Mouse (Mus musculus) lung, postnatal 4 days (tissue): ENCODE measurements around the gene Aagab.
A peak's percentile ranks its signal among the peaks of the same experiment; 100 is the strongest.

ENCODE experiments used
- DNase-seq, 2 experiments: peaks; one replicate each; pipeline ENCODE4 v3.0.0; 2021

The Aagab gene

DNA sequence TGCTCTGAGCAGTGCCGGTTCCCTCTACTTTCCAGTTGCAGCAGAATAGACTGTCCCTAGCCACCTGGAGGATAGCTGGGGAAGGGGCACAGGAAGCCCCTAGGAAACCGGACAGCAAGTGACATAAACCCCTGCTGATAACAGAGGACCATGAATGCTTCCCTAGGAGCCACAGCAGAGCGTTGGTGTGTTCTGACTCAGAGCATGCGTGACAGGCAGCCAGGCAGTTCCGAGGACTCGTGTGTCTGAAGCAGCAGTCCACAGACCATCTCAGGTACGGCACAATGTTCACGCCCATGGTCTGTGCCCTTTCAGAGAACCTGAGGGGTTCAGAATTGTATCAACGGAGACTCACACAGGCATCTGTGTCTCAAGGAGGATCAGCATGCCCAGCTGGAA is 46.1 kb downstream of the Aagab start:
- DNase-seq, result no peak

DNA sequence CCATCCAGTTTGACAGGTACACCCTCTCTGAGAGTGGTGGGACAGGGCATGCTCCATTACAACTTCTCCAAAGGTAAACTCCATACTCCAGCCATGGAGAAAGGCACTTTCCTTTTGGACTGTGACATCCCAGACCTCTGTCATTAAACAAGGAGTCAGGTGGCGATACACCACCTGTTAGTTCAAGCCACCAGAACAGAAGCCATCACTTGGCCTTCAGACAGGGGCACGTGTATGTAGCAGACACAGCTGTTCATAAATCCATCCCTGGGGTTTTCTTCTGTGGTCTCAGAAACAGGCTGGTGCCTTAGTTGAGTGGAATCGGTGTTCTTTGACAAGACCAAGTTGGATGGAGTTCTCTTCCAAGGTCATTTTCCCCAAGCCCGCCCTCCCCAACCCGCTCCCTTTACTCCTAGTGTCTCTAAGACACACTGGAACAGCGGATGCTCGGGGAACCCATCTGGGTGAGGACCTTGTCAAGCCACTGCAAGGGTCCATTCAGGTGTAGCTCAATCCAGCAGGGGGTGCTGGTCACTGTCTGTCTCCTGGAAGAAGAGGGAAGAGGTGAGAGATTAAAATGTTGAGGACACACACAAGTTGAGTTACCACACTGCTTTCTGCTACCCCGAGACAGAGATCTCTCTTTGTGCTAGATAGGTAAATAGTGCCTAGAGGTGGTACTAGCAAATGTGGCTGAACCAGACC is 47.5 kb downstream of the Aagab start:
- DNase-seq, result peak in 1 of 2 experiments; percentile 61

DNA sequence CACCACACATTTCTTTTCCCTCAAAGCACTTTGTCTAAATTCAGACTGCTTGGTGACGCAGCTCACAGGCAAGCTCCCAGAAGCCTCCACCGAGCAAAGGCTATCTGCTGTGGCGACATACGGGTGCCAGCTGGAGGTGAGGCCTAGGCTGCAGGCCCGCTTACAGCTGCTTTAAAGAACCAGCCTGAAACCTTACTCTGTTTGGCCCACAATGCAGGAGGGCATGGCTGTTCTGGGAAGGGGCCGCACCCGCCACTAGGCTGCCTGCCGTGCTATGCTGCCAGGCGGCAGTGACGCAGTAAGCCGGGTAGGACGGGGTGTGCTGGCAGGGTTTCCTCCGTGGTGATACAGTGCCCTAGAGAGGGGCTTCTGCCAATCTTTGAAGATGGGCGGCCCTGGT is 48.4 kb downstream of the Aagab start:
- DNase-seq, result peak in 1 of 2 experiments; percentile 72

DNA sequence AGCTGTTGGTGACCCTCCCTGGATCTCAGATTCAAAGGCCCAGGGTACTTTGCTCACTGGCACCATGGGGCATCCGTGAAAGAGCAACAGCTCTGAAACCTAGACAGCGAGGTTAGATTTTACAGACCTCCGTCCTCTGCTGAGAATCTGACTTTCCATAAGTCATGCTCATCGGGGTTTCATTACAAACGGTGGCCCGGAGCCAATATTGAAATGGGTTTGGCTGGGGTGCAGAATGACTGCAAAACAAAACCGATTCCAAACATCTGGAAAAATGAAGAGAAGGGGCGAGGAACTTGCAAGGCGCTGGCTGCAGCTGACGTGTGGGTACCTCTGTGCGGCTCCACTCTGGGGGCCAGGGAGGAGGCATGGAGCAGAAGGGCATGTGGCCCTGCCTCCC is 49.1 kb downstream of the Aagab start:
- peak; percentile 63 to 78 for DNase-seq

DNA sequence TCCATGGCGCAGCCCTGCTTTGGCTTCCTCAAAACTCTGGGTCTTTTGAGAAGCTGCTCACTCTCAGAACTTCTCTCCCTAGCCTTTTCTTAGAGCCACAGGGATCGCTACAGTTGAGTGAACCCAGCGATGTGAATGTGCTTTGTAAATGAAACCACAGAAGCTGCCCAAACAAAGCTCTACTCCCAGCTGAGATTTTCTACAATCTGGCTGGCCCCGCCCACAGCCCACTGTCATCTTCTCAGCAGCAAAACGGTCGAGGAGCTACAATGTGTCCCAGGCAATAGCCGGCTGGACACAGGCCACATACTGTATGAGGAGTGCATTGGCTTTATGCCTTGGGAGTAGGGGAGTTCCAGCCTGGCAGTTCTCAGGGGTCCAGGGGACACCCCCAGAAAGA is 51.2 kb downstream of the Aagab start:
- peak; percentile 54 to 77 for DNase-seq

DNA sequence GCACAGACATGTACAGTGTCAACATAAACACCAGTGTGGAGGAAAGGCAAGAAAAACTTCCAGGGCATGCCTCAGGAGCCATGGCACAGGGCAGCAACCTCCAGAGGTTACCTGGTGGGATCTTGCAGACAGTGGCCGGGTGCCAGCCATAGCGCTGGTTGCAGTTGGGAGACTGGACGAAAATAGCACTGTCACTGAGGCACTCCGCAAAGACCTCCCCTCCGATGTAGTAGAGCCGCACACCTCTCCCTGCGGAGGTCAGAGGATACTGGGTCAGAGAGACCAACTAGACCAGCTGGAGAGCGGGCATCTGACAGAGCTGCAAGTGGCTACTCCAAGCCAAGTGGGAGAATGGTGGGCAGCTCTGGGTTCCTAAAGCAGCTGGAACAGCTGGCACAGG is 52.1 kb downstream of the Aagab start:
- DNase-seq, result no peak

DNA sequence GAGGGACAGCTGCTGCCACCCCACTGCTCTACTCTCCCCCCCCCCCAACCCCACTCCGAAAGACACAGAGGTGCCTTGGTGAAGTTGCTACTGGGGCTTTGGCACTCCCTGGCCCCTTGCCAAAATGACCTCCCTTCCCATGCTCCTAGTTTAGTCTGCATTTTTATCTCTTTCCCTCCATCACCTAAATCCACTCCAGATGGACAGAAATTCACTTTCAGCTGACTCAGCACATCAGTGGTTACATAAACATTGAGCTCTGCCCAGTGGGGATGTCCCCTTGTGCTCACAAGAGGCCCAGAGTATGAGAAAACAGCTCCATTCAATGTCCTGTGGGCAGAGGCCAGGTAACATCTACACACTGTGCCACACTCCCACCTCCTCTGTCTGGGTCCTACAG is 52.6 kb downstream of the Aagab start:
- DNase-seq, result no peak

DNA sequence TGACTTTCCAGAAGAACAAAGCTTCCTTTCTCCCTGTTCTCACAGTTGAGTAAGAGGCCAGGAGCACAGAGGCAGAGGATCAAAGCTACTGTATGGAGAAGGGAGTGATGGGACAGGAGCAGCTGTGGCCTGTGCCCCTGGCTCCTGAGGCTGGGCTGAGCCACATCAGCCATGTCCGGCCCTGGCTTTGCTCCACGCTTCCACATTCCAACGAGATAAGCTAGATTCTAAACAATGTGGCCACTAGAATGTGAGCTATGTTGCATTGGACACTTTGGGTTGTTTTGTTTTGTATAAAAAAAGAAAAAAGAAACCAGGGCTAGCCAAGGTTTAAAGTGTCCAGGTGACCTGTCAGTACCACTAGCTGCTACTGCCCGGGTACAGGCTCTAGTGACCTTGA is 54.7 kb downstream of the Aagab start:
- peak; percentile 74 to 86 for DNase-seq

DNA sequence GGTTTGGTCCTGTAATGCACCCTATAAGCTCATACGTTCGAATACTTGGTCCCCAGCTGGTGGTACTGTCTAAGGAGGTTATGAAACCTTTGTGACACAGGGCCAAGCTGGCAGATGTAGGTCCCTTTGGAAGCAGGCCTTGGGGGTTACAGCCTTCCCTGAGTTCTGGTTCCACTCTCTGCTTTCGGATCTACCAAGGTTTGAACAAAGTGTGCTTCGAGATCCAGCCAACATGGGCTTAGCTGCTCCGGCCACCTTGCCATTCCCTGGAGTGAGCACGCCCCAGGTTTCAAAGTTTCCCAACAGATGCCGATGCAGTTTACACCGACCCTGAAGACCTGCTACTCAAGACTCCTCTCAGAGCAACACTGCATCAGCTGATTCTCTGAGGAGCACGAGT is 56.0 kb downstream of the Aagab start:
- DNase-seq, result no peak

DNA sequence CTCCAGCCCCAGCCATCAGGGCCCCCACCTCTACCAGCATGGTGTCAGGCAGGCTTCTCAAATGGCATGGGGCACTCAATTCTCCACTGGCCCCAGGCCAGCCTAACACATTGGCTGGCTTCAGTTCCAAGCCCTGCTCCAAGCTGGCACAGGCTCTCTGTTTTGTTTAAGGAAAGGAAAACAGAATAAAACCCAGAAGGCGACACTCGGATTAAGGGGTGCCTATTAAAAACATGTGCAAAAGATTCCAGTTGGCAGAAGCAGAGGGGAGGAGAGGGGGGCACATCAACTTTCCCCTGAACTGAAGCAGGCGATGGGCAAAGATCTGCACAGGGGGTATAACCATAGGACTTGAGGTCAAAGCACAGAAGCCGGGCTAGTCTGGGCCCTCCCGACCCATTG is 56.5 kb downstream of the Aagab start:
- DNase-seq, result peak in 1 of 2 experiments; percentile 60

DNA sequence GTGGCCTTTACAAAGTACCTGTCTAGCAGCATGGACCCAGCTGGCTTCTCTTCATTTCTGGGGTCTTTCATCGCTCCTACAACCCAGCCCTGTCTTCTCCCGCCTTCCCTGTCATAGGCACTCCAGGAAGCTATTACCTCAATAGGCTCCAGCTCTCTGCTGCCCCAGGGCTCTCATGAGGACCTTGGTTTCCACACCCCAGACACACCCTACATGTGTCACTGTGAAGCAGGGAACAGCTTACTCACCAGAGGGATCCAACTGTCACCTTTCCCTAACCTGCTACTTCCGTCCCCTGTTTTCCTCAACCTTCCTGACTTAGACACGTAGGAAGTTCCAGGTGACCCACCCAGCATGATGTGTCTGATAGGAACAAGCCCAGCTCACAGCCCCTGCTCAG is 57.6 kb downstream of the Aagab start:
- no peak for DNase-seq

DNA sequence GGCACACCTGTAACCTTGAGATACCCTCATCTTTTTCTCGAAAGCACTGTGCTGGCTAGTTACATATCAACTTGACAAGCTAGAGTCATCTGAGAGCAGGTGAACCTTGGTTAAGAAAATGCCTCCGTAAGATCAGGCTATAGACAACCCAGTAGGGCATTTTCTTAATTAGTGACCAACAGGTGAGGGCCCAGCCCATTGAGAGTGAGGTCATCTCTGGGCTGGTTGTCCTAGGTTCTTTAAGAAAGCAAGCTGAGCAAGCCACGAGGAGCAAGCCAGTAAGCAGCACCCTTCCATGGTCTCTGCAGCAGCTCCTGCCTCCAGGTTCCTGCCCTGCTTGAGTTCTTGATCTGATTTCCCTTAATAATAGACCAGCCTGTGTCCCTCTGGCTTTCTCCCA is 58.2 kb downstream of the Aagab start:
- DNase-seq, result no peak

DNA sequence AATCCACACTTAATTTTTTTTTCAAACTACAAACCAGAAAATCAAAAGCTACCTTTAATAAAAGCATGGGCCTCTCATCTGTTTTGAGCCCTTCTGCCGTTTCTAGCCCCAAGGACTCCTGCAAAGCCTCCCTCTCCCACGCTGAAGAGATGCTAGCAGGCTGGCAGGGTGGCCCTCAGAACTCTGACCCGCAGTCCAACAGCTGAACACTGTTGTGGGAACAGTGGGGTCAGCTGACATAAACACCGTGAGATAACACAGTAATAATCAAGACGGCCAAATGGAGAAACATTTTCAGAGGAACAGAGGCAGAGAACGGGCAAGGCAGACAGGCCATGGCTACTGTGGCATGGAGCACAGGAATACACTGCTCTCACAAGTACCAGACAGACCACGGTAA is 60.3 kb downstream of the Aagab start:
- no peak for DNase-seq

DNA sequence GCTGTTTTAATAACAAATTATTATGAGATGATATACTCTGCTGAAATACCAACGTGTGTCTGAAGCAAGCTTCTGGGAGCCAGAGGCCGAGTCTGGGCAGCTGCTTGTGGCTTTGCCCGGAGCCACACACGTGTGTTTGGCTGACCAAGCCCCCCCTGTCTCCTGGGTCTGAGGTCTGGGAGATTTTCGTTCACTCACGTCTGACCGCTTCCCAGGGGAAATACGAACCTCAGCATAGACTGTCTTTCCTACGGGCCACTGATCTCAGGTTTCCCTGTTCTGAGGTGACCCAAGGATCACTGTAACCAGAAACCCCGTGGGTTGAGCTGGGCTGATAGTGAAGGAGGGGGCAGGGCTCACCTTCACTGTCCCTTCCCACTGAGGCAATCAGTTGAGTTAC is 60.8 kb downstream of the Aagab start:
- no peak for DNase-seq

DNA sequence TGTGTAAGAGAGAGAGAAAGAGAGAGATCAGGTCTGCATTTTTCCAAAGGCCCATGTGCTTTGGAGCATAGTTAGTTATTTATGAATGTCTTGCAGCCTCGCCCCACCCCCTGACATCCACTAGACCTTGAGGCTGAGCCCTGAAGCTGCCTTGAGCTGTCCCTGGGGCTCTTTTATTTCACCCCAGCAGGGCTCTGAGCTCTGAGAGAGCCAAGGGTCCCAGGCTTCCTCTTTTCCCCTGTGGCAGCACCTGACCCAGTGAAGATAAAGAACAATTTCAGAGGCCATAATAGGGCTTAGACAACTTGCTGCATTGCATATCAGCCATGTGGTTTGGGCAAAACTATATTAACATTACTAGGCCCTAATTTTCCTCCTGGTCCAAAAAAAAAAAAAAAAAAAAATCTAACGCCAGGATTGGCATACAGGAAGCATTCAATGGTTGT is 61.9 kb downstream of the Aagab start:
- DNase-seq, result no peak

DNA sequence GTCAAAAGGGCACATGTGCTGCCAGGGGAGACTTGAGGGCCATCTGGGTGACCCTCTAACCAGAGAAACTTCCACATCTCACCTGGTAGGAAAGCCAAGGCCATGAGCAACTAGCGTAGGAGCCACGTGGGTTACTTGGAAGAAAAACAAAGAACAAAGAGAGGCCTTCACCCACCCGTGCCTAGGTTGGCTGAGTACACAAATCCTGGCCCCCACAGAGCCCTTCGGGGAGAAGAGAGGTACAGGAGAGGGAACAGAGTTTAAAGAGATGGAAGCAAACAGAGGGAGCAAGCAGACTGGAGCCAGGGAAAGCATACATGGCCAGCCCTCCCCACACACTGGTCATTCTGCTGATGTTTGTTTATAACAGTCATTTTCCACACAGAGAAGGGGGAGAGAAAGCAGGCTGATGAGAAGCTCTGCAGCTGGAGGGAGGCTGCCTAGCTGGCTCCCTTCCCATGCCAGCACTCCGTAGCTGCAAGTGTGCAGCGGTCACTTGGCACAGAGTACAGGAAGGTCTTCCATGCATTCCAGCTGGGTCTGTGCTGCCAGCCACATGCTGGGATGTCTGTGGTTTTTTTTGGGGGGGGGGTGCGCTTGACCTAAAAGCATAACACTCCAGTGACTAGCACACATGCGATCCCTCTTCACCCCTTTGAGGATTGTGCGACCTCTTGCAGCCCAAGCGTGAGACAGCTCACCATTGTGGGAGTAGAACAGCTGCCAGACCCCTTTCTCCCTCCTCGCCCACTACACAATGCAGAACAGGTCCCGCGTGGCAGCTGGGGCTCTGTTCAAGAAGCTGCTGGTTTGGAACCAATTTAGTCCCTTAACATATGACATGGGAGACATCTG is 62.6 kb downstream of the Aagab start:
- peak; percentile 42 to 83 for DNase-seq

DNA sequence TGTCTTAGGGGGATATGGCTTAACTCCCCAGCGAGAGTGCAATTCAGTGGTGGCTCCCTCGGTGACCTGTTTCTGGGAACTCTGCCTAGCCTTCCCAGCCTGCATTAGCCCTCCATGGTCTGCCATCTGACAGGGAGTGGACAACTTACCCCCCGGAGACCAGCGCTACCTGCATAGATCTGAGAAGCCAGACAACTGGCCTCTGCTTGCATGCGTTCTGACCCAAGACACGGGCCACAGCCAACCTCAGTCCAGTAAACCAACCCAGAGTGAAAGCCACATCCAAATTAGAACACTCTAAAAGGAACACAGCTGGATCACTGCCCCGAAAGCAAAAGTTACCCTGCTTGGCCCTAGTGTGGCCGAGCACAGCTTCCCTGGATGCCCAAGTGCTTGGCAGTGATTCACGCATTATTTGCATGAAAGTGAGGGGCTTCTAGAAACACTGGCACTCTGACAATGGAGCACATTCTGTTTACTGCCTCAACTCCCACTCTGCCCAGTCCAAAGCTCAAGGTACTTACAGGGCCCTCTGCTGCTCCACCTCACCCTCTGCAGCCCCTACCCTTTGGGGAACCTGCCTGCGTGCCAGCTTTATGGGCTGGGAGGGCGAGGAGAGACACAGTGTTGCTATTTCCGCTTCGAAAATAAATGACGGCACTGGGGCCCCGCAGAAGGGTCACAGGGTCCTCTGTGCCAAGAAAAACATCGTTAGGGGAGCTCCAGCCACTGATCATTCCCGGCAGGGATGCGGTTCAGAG is 64.3 kb downstream of the Aagab start:
- DNase-seq, result peak; percentile 42 to 66

DNA sequence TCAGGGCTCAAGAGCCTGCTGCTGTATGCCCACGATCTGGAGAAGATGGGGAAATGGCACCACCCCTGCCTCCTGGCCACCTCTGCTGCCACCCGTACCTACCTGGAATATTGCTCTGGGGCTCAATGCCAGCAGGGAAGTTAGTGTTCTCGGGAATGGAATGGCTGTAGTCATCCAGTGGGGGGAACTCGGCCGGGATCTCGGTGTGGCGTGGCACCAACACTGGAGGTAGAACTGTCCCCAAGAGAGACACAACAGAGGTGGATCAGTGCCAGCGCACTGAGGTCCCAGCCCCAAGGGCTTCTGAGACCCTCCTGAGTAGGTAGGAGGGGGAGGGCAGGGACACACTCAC is 64.9 kb downstream of the Aagab start:
- DNase-seq, result no peak

DNA sequence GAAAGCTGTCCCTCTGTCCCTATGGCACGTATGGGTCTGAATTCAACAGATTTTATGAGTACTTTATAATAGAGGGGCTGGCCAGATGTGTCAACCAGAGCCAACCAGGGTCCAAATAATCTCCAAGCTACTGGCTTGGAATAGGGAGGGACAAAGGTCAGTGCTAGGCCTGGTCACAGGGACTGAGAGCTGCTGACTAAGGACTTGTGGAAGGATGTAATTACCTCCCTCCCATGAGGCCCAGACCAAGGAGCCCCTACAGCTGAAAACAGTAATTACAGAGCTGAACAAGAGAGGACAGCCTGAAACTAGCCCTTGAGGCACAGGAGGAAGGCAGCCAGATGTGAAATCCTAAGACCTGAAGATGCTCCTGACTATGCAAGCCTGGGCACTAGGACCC is 66.2 kb downstream of the Aagab start:
- no peak for DNase-seq

DNA sequence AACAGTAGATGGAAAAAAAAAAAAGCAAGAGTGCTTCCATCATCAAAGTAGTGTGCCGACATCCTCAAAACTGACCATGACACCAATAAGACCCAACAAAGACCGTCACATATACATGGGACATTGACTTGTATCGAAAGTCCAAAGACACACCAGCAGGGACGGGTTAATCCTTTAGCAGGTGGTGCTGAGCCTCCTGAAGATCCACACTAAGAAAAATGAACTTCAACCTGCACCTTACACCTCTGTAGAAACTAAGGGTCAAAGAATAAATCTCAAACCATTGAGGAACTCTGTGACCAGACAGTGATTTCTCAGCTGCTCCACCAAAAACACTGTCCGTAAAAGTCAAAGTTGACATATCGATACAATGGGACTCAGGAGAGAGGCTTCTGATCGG is 67.4 kb downstream of the Aagab start:
- no peak for DNase-seq

DNA sequence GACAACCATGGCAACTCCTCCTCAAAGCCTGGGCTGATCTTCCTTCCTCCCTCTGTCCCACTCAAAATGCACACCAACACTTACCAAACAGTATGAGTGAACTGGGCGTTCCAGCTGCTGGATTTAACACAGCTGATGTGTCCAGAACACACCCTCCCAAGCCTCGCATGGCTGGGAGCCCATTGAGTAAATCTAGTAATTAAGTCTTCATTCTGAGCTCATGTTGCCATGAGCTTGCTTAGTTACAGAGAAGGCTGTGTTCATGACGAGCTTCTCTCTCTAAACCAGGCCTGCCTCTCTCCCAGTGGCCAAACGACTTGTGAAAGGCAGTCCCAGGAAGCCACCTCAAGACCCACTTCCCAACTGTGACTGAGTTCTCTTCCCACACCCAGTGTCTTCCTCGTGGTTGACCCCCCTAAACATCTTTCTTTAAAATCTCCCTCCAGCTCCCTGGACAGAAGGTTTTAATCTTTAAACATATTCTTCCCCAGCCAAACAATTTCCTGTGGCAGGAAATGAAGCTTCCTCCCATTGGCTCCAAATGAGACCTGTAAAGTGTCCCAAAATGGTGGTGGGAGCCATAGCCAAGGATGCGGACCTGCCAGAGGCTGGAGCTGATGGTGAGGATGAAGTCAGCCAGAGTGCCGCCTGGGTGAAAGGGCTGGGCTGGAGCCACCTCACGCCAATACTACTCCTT is 70.5 kb downstream of the Aagab start:
- DNase-seq, result peak in 1 of 2 experiments; percentile 52

DNA sequence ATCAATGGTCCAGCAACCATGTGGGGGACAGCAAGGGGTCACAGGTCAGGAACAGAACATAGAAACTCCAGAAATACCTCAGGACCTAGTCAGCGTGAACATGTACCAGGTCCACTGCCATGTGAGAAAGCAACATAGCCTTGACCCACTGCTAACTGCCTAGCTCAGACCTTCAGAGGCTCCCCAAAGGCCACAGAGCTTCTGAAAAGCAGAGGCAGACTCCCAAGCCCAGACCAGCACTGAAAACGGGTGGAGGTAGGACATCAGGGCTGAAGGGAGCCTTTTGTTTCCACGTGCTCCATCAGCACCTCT is 71.0 kb downstream of the Aagab start:
- DNase-seq, result no peak

DNA sequence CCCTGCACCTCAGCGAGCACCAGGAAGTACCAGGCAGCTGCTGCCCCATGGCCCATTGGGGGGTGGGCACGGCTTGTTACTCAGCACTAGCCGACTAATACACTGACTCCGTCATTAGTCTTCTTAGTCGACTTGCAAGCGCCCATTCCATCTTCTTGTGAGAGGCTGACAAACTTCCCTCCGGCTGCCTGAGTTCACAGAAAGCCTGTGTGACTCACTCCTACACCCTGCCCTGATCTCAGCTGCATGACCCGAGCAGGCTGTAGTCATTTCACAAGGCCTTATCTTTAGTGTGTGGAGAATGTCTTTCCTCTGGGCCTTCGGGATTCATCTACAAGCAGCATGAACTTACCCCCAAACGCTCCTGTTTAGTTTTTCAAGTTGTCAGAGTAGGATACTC is 72.2 kb downstream of the Aagab start:
- no peak for DNase-seq
